Mouse (Mus musculus): ENCODE measurements at regions not wholly inside any gene's neighbourhood (a gene's known extent, or its start where the extent isn't known, plus 50 kb on each side); places are given as distances from the start of the nearest gene placed in this dataset.

- TF ChIP-seq GATA1 (IDR thresholded peaks at IDR 0.05; ENCODE audit: borderline replicate concordance, low read length) (no peak), FLI1 (IDR thresholded peaks at IDR 0.05; ENCODE audit: low read length) (no peak)
Measured at GRCm38 (mm10) chr12:109839946-109840524, 239.9 kb upstream of the Rtl1 start.
